Comparison of ENCODE assay signal across 23 mouse cellular contexts in the genomic region with DNA sequence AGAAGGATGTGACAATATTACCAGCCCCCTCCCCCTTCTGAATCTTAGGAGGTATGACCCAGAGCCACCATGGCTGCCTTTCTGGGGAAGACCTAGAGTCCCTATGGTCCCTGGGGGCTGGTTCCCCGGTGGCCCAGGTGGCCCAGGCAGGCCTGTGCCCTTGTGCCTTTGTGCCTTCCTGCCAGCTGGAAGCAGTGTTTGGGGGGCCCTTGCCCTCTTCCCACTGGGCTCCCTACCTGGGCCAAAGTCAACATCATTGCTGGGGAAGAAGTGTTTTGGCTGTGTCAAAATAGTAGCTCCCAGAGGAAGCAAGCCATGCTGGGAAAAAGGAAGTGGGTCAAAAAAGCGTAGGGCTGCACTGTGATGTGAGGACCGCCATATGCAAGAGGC. TPM values are rescaled to one million over a fixed set of nuclear protein-coding genes. Genes with fewer than 3 reads are reported as not detected.
"Had no signal": no experiment of that assay in that cellular context is flagged by ENCODE, and none has a peak within 500 bp of the region (broad histone marks: within the 10 kb centered on the region; RNA-seq: fewer than 3 reads in every experiment).

No protein-coding gene starts in this region.

- H3K4me2 ChIP-seq: lung, embryonic 15.5 days; midbrain, embryonic 12.5 days; neural tube, embryonic 13.5 days; neural tube, embryonic 15.5 days had no signal

- DNase-seq: lung, adult 2 months; lung, postnatal 14 days; lung, postnatal 4 days; midbrain, embryonic 14.5 days; retina, postnatal 1 day; right cerebral cortex, adult 18-20 months; right cerebral cortex, postnatal 25 days; right cerebral cortex, postnatal 4 days; spleen, adult 18-20 months; thymus, adult 18-20 months; thymus, postnatal 14 days; thymus, postnatal 36 days had no signal

- H3K4me1 ChIP-seq: midbrain, embryonic 12.5 days had no signal

- ATAC-seq: lung, postnatal 0 days; midbrain, embryonic 16.5 days had no signal

- H3K4me3 ChIP-seq: lung, embryonic 15.5 days; midbrain, embryonic 10.5 days; midbrain, embryonic 12.5 days; myocyte; neural tube, embryonic 13.5 days; neural tube, embryonic 15.5 days had no signal

- H3K36me3 ChIP-seq: midbrain, embryonic 10.5 days; midbrain, embryonic 12.5 days; neural tube, embryonic 13.5 days; neural tube, embryonic 15.5 days had no signal

- H3K27ac ChIP-seq: lung, embryonic 15.5 days; midbrain, embryonic 10.5 days; midbrain, embryonic 12.5 days; neural tube, embryonic 13.5 days; neural tube, embryonic 15.5 days had no signal

- H3K9ac ChIP-seq: lung, embryonic 15.5 days; midbrain, embryonic 12.5 days; neural tube, embryonic 13.5 days; neural tube, embryonic 15.5 days had no signal

- H3K9me3 ChIP-seq: lung, embryonic 15.5 days; midbrain, embryonic 10.5 days; midbrain, embryonic 12.5 days; neural tube, embryonic 13.5 days; neural tube, embryonic 15.5 days had no signal

- H3K27me3 ChIP-seq: lung, embryonic 15.5 days; neural tube, embryonic 13.5 days; neural tube, embryonic 15.5 days had no signal

RNA-seq across cellular contexts. Expression of gene Klf15, which starts 12.0 kb away (rescaled TPM):
- total RNA-seq: megakaryocyte, adult 5-6 weeks; megakaryocyte-erythroid progenitor cell, adult 5-6 weeks had no signal

RNA-seq across cellular contexts. Expression of gene Cfap100, which starts 45.8 kb away (rescaled TPM):
- total RNA-seq: megakaryocyte, adult 5-6 weeks; megakaryocyte-erythroid progenitor cell, adult 5-6 weeks had no signal
- polyA plus RNA-seq: small intestine, adult 2 months had no signal
